Mouse (Mus musculus): Measurements from ENCODE around the gene C030005K15Rik.

DNA sequence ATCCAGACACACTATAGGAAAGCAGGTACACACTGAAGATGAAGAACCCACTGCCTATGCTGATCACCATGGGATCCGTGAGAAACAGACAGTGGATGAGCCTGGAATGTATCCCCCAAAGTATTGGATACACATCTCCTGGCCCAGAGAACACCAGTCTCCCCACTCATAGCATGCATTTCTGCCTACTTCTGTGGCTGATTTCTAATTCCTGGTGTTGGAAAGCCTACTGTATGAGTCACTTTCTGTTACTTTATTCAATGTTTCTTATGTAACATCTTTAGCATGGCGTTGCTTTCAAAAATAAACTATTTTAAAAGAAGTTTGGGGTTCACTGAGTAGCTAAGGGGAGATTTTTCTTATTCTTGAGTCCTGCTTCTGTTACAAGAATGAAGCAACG lies 20.7 kb upstream of the C030005K15Rik start:
- TF ChIP-seq CTCF (IDR thresholded peaks at IDR 0.05; ENCODE audit: borderline replicate concordance, insufficient read depth, low read depth, low read length) (no peak), POLR2A (IDR thresholded peaks at IDR 0.05; ENCODE audit: borderline replicate concordance, insufficient read depth, low read length) (no peak)

Measured in cerebellum, adult 2 months (tissue).